Mouse (Mus musculus) kidney, postnatal 0 days (tissue): ENCODE data around the gene Nell1. TPM values are rescaled to one million over a fixed set of nuclear protein-coding genes. Genes with fewer than 3 reads are reported as not detected.

Source experiments
- ATAC-seq: fragments of 200-750 bp; cut with Nextera tagmentation; replicated peaks from 2 replicates; pipeline ENCODE4 v1.8.0; 2017; ENCODE audit warnings: low read depth, moderate number of reproducible peaks, moderate TSS enrichment, moderate library complexity; ENCODE audit not compliant: low FRiP score
- DNase-seq: peaks from one replicate; pipeline ENCODE4 v3.0.0-alpha.2; 2016; ENCODE audit warnings: low spot score
- H3K27ac ChIP-seq: fragments of 300-500 bp; sonication (generic); 2 replicates; pipeline ENCODE4 v1.5.1; 2014; ENCODE audit warnings: mild to moderate bottlenecking
- H3K27me3 ChIP-seq: fragments of 300-500 bp; sonication (generic); 2 replicates; pipeline ENCODE4 v1.6.1; 2014; ENCODE audit warnings: low read length, mixed read lengths; ENCODE audit not compliant: insufficient read depth
- H3K36me3 ChIP-seq: fragments of 300-500 bp; sonication (generic); 2 replicates; pipeline ENCODE4 v1.6.1; 2014; ENCODE audit warnings: low read length, mixed read lengths; ENCODE audit not compliant: insufficient read depth
- H3K4me1 ChIP-seq: fragments of 300-500 bp; sonication (generic); replicated peaks from 2 replicates; pipeline ENCODE4 v1.6.1; 2014; ENCODE audit warnings: antibody characterized with exemption, low read length, mixed read lengths; ENCODE audit not compliant: insufficient read depth
- H3K4me2 ChIP-seq: fragments of 300-500 bp; sonication (generic); 2 replicates; pipeline ENCODE4 v1.6.1; 2014; ENCODE audit warnings: mild to moderate bottlenecking, low read length, moderate library complexity, mixed read lengths
- H3K4me3 ChIP-seq: fragments of 300-500 bp; sonication (generic); replicated peaks from 2 replicates; pipeline ENCODE4 v1.5.1; 2014; ENCODE audit warnings: low read depth, low read length
- H3K9ac ChIP-seq: fragments of 300-500 bp; sonication (generic); 2 replicates; pipeline ENCODE4 v1.6.1; 2014; ENCODE audit warnings: low read depth, low read length
- H3K9me3 ChIP-seq: fragments of 300-500 bp; sonication (generic); replicated peaks from 2 replicates; pipeline ENCODE4 v1.6.1; 2016; ENCODE audit warnings: low read length, inconsistent platforms, mixed read lengths
- CTCF ChIP-seq: IDR thresholded peaks from 2 replicates; pipeline ENCODE4 v1.5.1; 2016; ENCODE audit warnings: antibody characterized with exemption, low read depth, mild to moderate bottlenecking, moderate library complexity
- WGBS: fragments of 180-500 bp; shearing (Covaris S2); extraction: QIAGEN DNeasy Blood & Tissue Kit; methylation state at CpG from one replicate; pipeline ENCODE4 v1.1.7; 2014; 5-methylcytosine and 5-hydroxymethylcytosine counted together
- polyA plus RNA-seq: library from polyadenylated mRNA; unstranded; fragments of >200 nt; fragmentation: Nextera tagmentation; extraction: Ambion mirVana; gene quantifications from 2 replicates; pipeline ENCODE4 v1.2.1, GENCODE M21; 2015

Nell1 gene
- polyA plus RNA-seq, 1 experiment from 2014 or later: 7.4 TPM

GRCm38 (mm10) chr7:50107261-50107660 is 132.6 kb downstream of the Nell1 start:
- no peak for DNase-seq
- H3K4me3 ChIP-seq: no peak overlapping the region
- 89% methylated on average over 2 of the region's 2 CpGs for WGBS
- H3K4me1 ChIP-seq: no peaks in the 10 kb centered on the region
- H3K9ac ChIP-seq: no peak overlapping the region
- ATAC-seq: no peak
- TF ChIP-seq CTCF: no peak
- H3K9me3 ChIP-seq: no peaks in the 10 kb centered on the region
- no peak overlapping the region for H3K4me2 ChIP-seq
- H3K27me3 ChIP-seq: no peaks in the 10 kb centered on the region
- no peak overlapping the region for H3K27ac ChIP-seq
- no peaks in the 10 kb centered on the region for H3K36me3 ChIP-seq

DNA sequence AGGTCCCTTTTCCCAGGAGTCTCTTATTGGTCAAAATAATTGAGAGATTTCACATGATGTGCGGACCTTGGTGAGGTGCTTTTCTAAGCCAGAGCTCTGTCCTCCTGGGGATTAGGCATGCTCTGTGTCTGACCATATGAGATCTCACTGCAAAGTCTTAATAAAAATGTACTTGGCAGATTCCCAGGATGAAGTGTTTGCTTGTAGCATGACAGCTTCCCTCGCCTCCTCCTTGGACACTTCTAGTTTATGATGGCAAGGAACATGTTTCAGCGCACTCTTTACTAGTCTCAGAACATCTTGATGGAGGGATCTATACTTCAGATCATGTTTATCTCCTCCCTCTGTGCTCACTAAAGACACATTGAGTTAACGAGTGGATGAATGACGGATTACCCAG is 143.7 kb downstream of the Nell1 start:
- H3K9ac ChIP-seq: no peak overlapping the region
- H3K4me3 ChIP-seq: no peak overlapping the region
- H3K27me3 ChIP-seq: no peaks in the 10 kb centered on the region
- H3K4me1 ChIP-seq: no peaks in the 10 kb centered on the region
- no peak for DNase-seq
- 87% methylated on average over 5 of the region's 5 CpGs for WGBS
- no peak overlapping the region for H3K4me2 ChIP-seq
- no peak for ATAC-seq
- H3K27ac ChIP-seq: no peak overlapping the region
- no peaks in the 10 kb centered on the region for H3K36me3 ChIP-seq
- no peak for TF ChIP-seq CTCF
- no peaks in the 10 kb centered on the region for H3K9me3 ChIP-seq

- no peak overlapping the region for H3K27ac ChIP-seq
- no peak overlapping the region for H3K4me3 ChIP-seq
- no peak for ATAC-seq
- no peaks in the 10 kb centered on the region for H3K36me3 ChIP-seq
- no peak for TF ChIP-seq CTCF
- no peak overlapping the region for H3K9ac ChIP-seq
- no peak for DNase-seq
- 79% methylated on average over 3 of the region's 3 CpGs for WGBS
- no peak overlapping the region for H3K4me2 ChIP-seq
- H3K9me3 ChIP-seq: no peaks in the 10 kb centered on the region
- no peaks in the 10 kb centered on the region for H3K4me1 ChIP-seq
- H3K27me3 ChIP-seq: no peaks in the 10 kb centered on the region
Observed at GRCm38 (mm10) chr7:50137706-50138105, 163.0 kb downstream of the Nell1 start.

DNA sequence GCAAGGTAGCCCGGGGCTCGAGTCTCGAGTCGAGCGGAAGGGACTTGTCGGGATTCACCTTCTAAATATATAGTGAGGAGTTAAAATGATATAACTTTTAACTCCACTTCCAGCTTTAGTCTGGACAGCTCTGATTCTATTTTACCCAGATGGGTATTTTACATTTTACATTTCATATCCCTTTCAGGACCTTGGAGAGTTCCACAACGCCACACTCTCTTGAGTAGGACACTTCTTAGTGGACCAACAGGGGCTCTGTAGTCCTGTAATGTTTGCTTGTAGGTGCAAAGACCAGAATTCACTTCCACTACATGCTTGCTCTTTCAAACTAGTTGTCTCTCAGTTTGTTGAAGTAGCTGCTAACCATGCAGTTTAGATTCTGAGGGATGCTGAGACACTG is 174.7 kb downstream of the Nell1 start:
- ATAC-seq (no peak), DNase-seq (peak; percentile 61)
- Histone ChIP-seq H3K27me3 (no peaks in the 10 kb centered on the region), H3K4me1 (no peaks in the 10 kb centered on the region), H3K4me3 (no peak overlapping the region), H3K9me3 (no peaks in the 10 kb centered on the region), H3K9ac (no peak overlapping the region), H3K4me2 (no peak overlapping the region), H3K27ac (no peak overlapping the region), H3K36me3 (no peaks in the 10 kb centered on the region)
- no peak for TF ChIP-seq CTCF
- 86% methylated on average over 7 of the region's 7 CpGs for WGBS

DNA sequence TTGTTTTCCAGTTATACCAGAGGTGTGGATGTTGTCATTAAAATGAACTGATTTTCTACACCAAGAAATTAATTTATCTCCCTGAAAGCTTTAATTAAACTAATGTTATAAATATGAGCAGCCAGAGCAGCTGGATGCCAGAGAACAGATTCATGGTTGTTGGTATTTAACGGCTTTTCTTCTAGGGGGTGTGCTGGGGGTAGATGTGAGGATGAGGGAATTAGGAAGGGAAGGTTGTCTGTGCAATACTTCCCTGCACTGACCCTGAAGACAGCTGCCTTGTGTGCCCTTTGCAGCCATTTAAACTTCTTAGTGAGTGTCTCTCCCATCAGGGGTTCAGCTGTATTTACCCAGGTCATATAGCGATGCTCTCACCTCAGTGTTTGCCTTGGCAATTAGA is 176.2 kb downstream of the Nell1 start:
- ATAC-seq (no peak), DNase-seq (no peak)
- Histone ChIP-seq H3K4me2 (no peak overlapping the region), H3K27me3 (no peaks in the 10 kb centered on the region), H3K27ac (no peak overlapping the region), H3K4me3 (no peak overlapping the region), H3K4me1 (no peaks in the 10 kb centered on the region), H3K9ac (no peak overlapping the region), H3K9me3 (no peaks in the 10 kb centered on the region), H3K36me3 (no peaks in the 10 kb centered on the region)
- TF ChIP-seq CTCF: no peak
- WGBS: 60% methylated on average over 2 of the region's 2 CpGs

GRCm38 (mm10) chr7:50153618-50154017 is 179.0 kb downstream of the Nell1 start:
- ATAC-seq (no peak), DNase-seq (no peak)
- Histone ChIP-seq H3K27ac (no peak overlapping the region), H3K9me3 (no peaks in the 10 kb centered on the region), H3K9ac (no peak overlapping the region), H3K4me2 (no peak overlapping the region), H3K4me1 (no peaks in the 10 kb centered on the region), H3K36me3 (no peaks in the 10 kb centered on the region), H3K4me3 (no peak overlapping the region), H3K27me3 (no peaks in the 10 kb centered on the region)
- no peak for TF ChIP-seq CTCF
- 53% methylated on average over 2 of the region's 2 CpGs for WGBS

DNA sequence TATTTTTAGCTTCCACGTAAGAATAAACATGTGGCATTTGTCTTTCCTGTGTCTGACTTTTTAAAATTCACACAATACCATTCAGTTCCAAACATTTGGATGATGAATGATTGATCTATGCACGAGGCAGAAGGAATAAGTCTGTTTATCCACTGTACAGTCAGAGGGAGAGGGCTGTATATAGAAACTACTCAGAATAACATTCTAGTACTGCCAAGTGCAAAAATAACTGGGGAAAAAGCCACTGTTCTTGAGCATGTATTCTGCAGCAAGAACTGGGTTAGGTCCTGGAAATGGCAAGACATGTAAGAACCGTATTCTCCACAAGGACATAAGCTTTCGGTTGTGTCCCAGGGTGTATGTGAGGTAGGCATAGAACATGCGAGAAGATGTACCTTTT is 187.9 kb downstream of the Nell1 start:
- DNase-seq: no peak
- H3K9me3 ChIP-seq: no peaks in the 10 kb centered on the region
- ATAC-seq: no peak
- WGBS: 79% methylated on average over 5 of the region's 5 CpGs
- H3K4me1 ChIP-seq: no peaks in the 10 kb centered on the region
- no peak overlapping the region for H3K27ac ChIP-seq
- no peaks in the 10 kb centered on the region for H3K36me3 ChIP-seq
- H3K4me3 ChIP-seq: no peak overlapping the region
- TF ChIP-seq CTCF: no peak
- no peak overlapping the region for H3K4me2 ChIP-seq
- H3K9ac ChIP-seq: no peak overlapping the region
- no peaks in the 10 kb centered on the region for H3K27me3 ChIP-seq
